Mouse (Mus musculus) spleen, adult 2 months (tissue): ENCODE data around the gene Cpa4. TPM values are rescaled to one million over a fixed set of nuclear protein-coding genes. Genes with fewer than 3 reads are reported as not detected.

Experiments
- DNase-seq, 2 experiments: peaks; one replicate each; pipeline versions ENCODE4 v3.0.0 to v3.0.0-alpha.2; 2012 to 2021; ENCODE audit warnings: low spot score in 2 of 2, low read depth in 1 of 2
- H3K27ac ChIP-seq: fragments of 200-500 bp; 2 replicates; pipeline ENCODE4 v1.5.1; 2012; ENCODE audit warnings: low read length, inconsistent platforms; ENCODE audit not compliant: insufficient read depth
- H3K27me3 ChIP-seq: fragments of 200-500 bp; 2 replicates; pipeline ENCODE4 v1.6.1; 2012; ENCODE audit warnings: mild to moderate bottlenecking, moderate library complexity, low read length, inconsistent platforms; ENCODE audit not compliant: control insufficient read depth, insufficient read depth
- H3K36me3 ChIP-seq: fragments of 200-500 bp; 2 replicates; pipeline ENCODE4 v1.6.1; 2012; ENCODE audit warnings: mild to moderate bottlenecking, low read length, inconsistent platforms; ENCODE audit not compliant: control insufficient read depth, insufficient read depth
- H3K4me1 ChIP-seq: fragments of 200-500 bp; 2 replicates; pipeline ENCODE4 v1.6.1; 2011; ENCODE audit warnings: inconsistent platforms; ENCODE audit not compliant: control insufficient read depth, insufficient read depth, insufficient read length
- H3K4me3 ChIP-seq: fragments of 200-500 bp; 2 replicates; pipeline ENCODE4 v1.5.1; 2011; ENCODE audit warnings: mild to moderate bottlenecking, inconsistent platforms; ENCODE audit not compliant: insufficient read depth, insufficient read length; ENCODE audit errors: extremely low read depth
- CTCF ChIP-seq: fragments of 200-500 bp; IDR thresholded peaks from 2 replicates; pipeline ENCODE4 v1.5.1; 2011; ENCODE audit warnings: mild to moderate bottlenecking, inconsistent platforms; ENCODE audit not compliant: insufficient read depth, insufficient read length, insufficient replicate concordance; ENCODE audit errors: extremely low read depth
- POLR2A ChIP-seq: fragments of 200-500 bp; IDR thresholded peaks from 2 replicates; pipeline ENCODE4 v1.6.1; 2011; ENCODE audit warnings: low read depth, low read length, inconsistent platforms
- WGBS: fragments of 180-500 bp; shearing (Covaris S2); methylation state at CpG from one replicate; pipeline ENCODE4 v1.1.7; 2018; 5-methylcytosine and 5-hydroxymethylcytosine counted together
- polyA plus RNA-seq: library from polyadenylated mRNA; depleted of rRNA; stranded (reverse); fragments of >200 nt; gene quantifications from 2 replicates; pipeline ENCODE4 v1.2.3, GENCODE M21; 2012

Gene Cpa4
- polyA plus RNA-seq, 1 experiment: not detected

DNA sequence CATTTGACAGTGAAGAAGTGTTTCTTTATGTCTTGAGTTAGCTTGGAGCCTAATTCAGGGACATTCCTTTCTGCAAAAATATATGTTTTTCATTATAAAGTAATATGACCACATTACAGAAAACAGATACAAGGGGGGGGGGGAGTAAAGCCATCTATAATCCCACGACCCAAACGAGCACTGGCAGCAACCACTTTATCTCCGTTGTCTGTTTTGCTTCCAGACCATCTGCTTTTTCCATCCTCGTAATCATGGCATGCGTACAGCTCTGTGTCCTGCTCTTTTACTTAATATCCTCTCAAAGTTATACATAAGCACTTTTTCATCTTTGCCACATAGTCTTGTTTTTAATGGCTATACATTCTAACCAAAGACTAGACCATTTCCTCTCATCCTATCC, 5.2 kb downstream of the Cpa4 start:
- 87% methylated on average over 5 of the region's 5 CpGs for WGBS
- Histone ChIP-seq H3K4me3 (no peak overlapping the region), H3K27me3 (no peaks in the 10 kb centered on the region), H3K27ac (no peak overlapping the region), H3K4me1 (no peaks in the 10 kb centered on the region), H3K36me3 (no peaks in the 10 kb centered on the region)
- DNase-seq: no peak
- TF ChIP-seq CTCF (no peak), POLR2A (no peak)

DNA sequence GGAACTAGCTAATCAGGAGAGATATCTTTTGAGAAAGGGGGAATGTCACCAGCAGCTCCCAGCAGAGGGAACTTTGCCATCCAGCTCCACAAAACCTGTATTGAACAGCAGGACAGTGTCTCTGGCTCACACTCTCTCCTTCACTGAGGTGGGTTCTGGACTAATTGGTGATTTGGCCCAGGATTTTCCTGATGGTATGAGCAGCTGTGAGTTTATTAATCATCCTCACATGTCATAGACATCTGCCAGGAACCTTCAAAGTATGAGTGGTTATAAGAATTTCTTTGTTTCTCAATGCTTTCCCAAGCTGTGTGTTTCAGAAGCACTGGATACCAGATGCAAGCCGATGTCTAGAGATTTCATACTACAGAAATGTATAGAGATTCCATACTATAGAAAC, 6.8 kb downstream of the Cpa4 start:
- Histone ChIP-seq H3K4me1 (no peaks in the 10 kb centered on the region), H3K4me3 (no peak overlapping the region), H3K27me3 (no peaks in the 10 kb centered on the region), H3K27ac (no peak overlapping the region), H3K36me3 (no peaks in the 10 kb centered on the region)
- TF ChIP-seq CTCF (no peak), POLR2A (no peak)
- WGBS: 92% methylated on average over 1 of the region's 1 CpGs
- no peak for DNase-seq

DNA sequence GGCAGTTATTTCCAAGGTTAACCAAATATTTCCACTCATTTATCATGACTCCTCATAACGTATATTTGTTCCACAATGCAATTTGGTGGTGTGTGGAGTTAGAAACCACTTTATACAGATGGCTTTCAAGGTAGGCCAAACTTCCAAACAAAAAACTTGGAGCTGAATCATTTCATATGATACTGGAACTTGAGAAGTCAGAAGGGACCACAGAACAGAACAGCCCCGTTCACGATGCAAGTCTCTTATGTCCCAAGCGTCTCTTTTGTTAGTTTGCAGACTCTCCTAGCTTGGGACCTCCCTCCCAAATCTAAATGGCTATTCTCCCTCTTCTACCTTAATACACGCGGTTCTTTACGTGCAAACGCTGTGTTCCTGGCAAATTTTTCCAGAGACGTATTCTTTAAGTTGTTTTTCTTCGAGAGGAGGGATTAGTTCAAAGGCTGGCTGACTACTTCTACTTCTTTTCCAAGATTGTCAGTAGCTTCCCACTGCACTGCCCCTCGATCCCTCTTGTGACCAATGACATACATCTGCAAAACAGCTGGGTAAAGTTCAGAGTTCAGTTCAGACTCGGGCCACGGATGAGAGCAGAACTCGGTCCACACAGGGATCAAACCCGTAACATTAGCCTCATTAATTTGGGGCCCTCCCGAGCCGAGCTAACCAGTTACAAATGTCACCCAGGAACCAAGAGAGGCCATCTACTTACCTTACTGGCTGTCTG, 8.5 kb downstream of the Cpa4 start:
- Histone ChIP-seq H3K4me3 (no peak overlapping the region), H3K27ac (no peak overlapping the region), H3K27me3 (no peaks in the 10 kb centered on the region), H3K36me3 (no peaks in the 10 kb centered on the region), H3K4me1 (no peaks in the 10 kb centered on the region)
- TF ChIP-seq POLR2A (no peak), CTCF (no peak)
- no peak for DNase-seq
- 92% methylated on average over 17 of the region's 17 CpGs for WGBS

DNA sequence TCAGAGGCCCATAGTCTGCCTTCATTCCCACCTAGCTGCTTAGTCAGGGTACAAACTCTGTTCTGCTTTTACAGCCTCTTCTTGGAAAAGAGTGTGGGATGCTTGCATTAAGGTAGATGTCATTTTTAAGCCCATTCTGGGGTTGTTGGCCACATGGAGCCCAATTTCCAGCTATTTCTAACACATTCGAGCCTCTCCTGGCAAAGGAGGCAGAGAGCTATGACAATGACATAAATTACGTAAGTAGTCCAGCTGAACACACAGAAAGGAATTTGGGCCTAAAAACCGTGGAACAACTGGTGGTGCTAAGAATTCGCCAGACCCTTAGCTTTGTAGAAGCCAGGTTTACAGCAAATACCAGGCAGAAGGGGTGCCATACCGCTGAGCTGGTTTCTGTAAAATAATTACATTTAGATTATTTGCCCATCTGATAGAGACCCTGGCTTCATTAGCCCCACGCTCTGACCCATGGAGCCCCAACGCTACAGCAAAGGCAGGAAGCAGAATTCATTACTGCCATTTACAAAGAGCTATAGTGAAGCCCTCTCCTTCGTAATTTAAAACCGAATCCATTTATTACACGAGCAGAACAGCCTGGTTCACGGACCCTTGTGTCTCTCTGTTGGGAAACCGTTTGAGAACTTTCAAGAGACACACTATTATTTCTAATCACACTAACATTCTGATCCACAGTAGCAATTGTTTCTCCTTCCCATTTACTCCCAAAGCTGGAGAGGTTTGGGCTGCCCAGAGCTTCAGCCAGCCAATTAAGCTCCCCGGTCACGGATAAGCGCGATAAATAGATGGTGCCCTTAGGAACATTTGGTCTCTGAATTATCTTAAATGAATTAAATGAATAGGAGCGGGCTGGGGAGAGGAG, 12.0 kb downstream of the Cpa4 start:
- TF ChIP-seq POLR2A: no peak
- Histone ChIP-seq H3K27ac (no peak overlapping the region), H3K4me1 (no peaks in the 10 kb centered on the region), H3K27me3 (no peaks in the 10 kb centered on the region), H3K36me3 (no peaks in the 10 kb centered on the region), H3K4me3 (no peak overlapping the region)
- 92% methylated on average over 17 of the region's 17 CpGs for WGBS
- DNase-seq: no peak

DNA sequence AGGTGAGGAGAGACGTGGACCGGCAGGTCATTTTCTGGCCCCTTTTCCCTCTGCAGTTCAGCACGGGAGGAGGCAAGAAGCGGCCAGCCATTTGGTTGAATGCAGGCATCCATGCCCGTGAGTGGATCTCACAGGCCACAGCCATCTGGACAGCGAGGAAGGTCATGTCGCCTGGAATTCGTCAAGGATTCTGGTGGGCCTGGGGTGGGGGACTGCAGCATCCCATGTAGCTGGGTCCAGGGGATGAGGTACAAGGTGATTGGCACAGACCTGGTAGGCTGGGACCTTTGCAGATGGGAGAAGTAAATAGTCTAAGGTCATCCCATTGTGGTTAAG, 12.6 kb downstream of the Cpa4 start:
- TF ChIP-seq CTCF: no peak
- no peak for TF ChIP-seq POLR2A
- no peaks in the 10 kb centered on the region for H3K27me3 ChIP-seq
- DNase-seq: no peak
- H3K36me3 ChIP-seq: no peaks in the 10 kb centered on the region
- H3K4me3 ChIP-seq: no peak overlapping the region
- WGBS: 93% methylated on average over 8 of the region's 8 CpGs
- no peak overlapping the region for H3K27ac ChIP-seq
- no peaks in the 10 kb centered on the region for H3K4me1 ChIP-seq

GRCm38 (mm10) chr6:30586886-30587442, 18.8 kb downstream of the Cpa4 start:
- Histone ChIP-seq H3K4me3 (no peak overlapping the region), H3K27me3 (no peaks in the 10 kb centered on the region), H3K27ac (no peak overlapping the region), H3K36me3 (no peaks in the 10 kb centered on the region), H3K4me1 (peaks cover 3% of the 10 kb centered on the region; the same call in 1 of the 2 replicates)
- DNase-seq: no peak
- 96% methylated on average over 7 of the region's 7 CpGs for WGBS
- TF ChIP-seq POLR2A (no peak), CTCF (no peak)

- no peaks in the 10 kb centered on the region for H3K36me3 ChIP-seq
- H3K4me3 ChIP-seq: no peak overlapping the region
- no peak for DNase-seq
- peaks cover 3% of the 10 kb centered on the region; the same call in 1 of the 2 replicates for H3K4me1 ChIP-seq
- H3K27ac ChIP-seq: no peak overlapping the region
- no peaks in the 10 kb centered on the region for H3K27me3 ChIP-seq
- TF ChIP-seq CTCF (no peak), POLR2A (no peak)
- WGBS: 78% methylated on average over 2 of the region's 2 CpGs
These were observed 21.6 kb downstream of the Cpa4 start for GRCm38 (mm10) chr6:30589819-30590218.
